In genomic region chr6:54705387-54705909, GRCm38 (mm10) we compare ENCODE assay signal across 8 mouse cellular contexts. TPM values are rescaled to one million over a fixed set of nuclear protein-coding genes. Genes with fewer than 3 reads are reported as not detected.
DNase-seq lines count a peak whose midpoint lies in the region; ATAC-seq lines count a peak whose summit lies in the region.

No protein-coding gene starts in this region.

- peak; percentile 77 for ATAC-seq in cerebellum, adult (ENCODE audit: insufficient number of reproducible peaks, low FRiP score, low TSS enrichment)
- ATAC-seq in embryonic facial prominence, embryonic 15.5 days (ENCODE audit: insufficient number of reproducible peaks, low FRiP score, low TSS enrichment, low read depth) = peak; percentile 79

- H3K27ac ChIP-seq in embryonic facial prominence, embryonic 15.5 days (replicated peaks) = no peak overlapping the region

- no peaks in the 10 kb centered on the region for H3K36me3 ChIP-seq in embryonic facial prominence, embryonic 15.5 days

- no peak for DNase-seq in cerebellum, adult 11 months
- DNase-seq in adrenal gland, adult 8-10 months = peak; percentile 43
- DNase-seq in heart, postnatal 4 days = peak; percentile 51
- DNase-seq in layer of hippocampus, adult 9-10 months (ENCODE audit: low spot score) = peak; percentile 68
- DNase-seq in lung, postnatal 25 days (ENCODE audit: low spot score) = peak; percentile 79
- DNase-seq in retina, embryonic 14.5 days (ENCODE audit: low spot score) = peak; percentile 71

- H3K9me3 ChIP-seq in embryonic facial prominence, embryonic 15.5 days (replicated peaks) = no peaks in the 10 kb centered on the region

- peak overlapping the region; percentile 13; the same call in 1 of the 2 replicates for H3K4me3 ChIP-seq in embryonic facial prominence, embryonic 15.5 days (replicated peaks)

- H3K4me2 ChIP-seq in embryonic facial prominence, embryonic 15.5 days (replicated peaks) = peak overlapping the region; percentile 39

- peaks cover 30% of the 10 kb centered on the region for H3K27me3 ChIP-seq in embryonic facial prominence, embryonic 15.5 days

- H3K9ac ChIP-seq in embryonic facial prominence, embryonic 15.5 days = no peak overlapping the region

- H3K4me1 ChIP-seq in embryonic facial prominence, embryonic 15.5 days = peaks cover 6% of the 10 kb centered on the region

- 17% methylated on average over 11 of the region's 11 CpGs for WGBS in embryonic facial prominence, embryonic 15.5 days

RNA-seq across cellular contexts. Expression of gene Mturn, which starts 24.0 kb away (rescaled TPM):
- 10 to 100 TPM; 15.6 to 30.6 (median 20.3) TPM for total RNA-seq in adrenal gland, adult 8-10 months (2022)
- 11.1 and 12.2 TPM in 2 replicates for polyA plus RNA-seq in embryonic facial prominence, embryonic 15.5 days (2015; fragmentation: Nextera tagmentation; extraction: Ambion mirVana)
- total RNA-seq in heart, postnatal 4 days (2021) = 1 to 10 TPM; 6.0 to 9.1 TPM
